Mouse (Mus musculus) cortical plate, adult 2 months (tissue): ENCODE results near the gene Tmem87a.

ENCODE experiments used
- CTCF ChIP-seq: fragments of 200-500 bp; IDR thresholded peaks from 2 replicates; pipeline ENCODE4 v1.5.1; 2011; ENCODE audit warnings: mild to moderate bottlenecking, control low read depth, low read length; ENCODE audit not compliant: insufficient read depth; ENCODE audit errors: extremely low read depth
- POLR2A ChIP-seq: fragments of 200-500 bp; IDR thresholded peaks from 2 replicates; pipeline ENCODE4 v1.6.1; 2011; ENCODE audit warnings: mild to moderate bottlenecking, low read length, control low read depth; ENCODE audit not compliant: insufficient read depth; ENCODE audit errors: extremely low read depth

- no peak for TF ChIP-seq POLR2A
- no peak for TF ChIP-seq CTCF
Observed at GRCm38 (mm10) chr2:120313976-120314375, 89.9 kb downstream of the Tmem87a start, which contains the start of gene Pla2g4f.
